Mouse (Mus musculus) liver, embryonic 12.5 days (tissue): ENCODE measurements around the gene Wasf2. TPM values are rescaled to one million over a fixed set of nuclear protein-coding genes. Genes with fewer than 3 reads are reported as not detected.

Experiments
- ATAC-seq: fragments of 200-750 bp; cut with Nextera tagmentation; 2 replicates; pipeline ENCODE4 v1.8.0; 2017; ENCODE audit warnings: moderate number of reproducible peaks, mild to moderate bottlenecking, moderate library complexity
- H3K27ac ChIP-seq: fragments of 300-500 bp; sonication (generic); 2 replicates; pipeline ENCODE4 v1.5.1; 2016; ENCODE audit warnings: mild to moderate bottlenecking
- H3K27me3 ChIP-seq: fragments of 300-500 bp; sonication (generic); replicated peaks from 2 replicates; pipeline ENCODE4 v1.6.1; 2016; ENCODE audit warnings: mild to moderate bottlenecking, moderate library complexity
- H3K36me3 ChIP-seq: fragments of 300-500 bp; sonication (generic); 2 replicates; pipeline ENCODE4 v1.6.1; 2016; ENCODE audit warnings: mild to moderate bottlenecking, moderate library complexity
- H3K4me1 ChIP-seq: fragments of 300-500 bp; sonication (generic); 2 replicates; pipeline ENCODE4 v1.6.1; 2016
- H3K4me2 ChIP-seq: fragments of 300-500 bp; sonication (generic); 2 replicates; pipeline ENCODE4 v1.6.1; 2016; ENCODE audit warnings: mild to moderate bottlenecking, moderate library complexity
- H3K4me3 ChIP-seq: fragments of 300-500 bp; sonication (generic); 2 replicates; pipeline ENCODE4 v1.5.1; 2016; ENCODE audit warnings: mild to moderate bottlenecking, moderate library complexity
- H3K9ac ChIP-seq: fragments of 300-500 bp; sonication (generic); 2 replicates; pipeline ENCODE4 v1.6.1; 2016; ENCODE audit warnings: mild to moderate bottlenecking, moderate library complexity
- H3K9me3 ChIP-seq: fragments of 300-500 bp; sonication (generic); replicated peaks from 2 replicates; pipeline ENCODE4 v1.6.1; 2016; ENCODE audit warnings: mild to moderate bottlenecking, moderate library complexity
- WGBS: fragments of 180-500 bp; shearing (Covaris S2); methylation state at CpG from one replicate; pipeline ENCODE4 v1.1.7; 2016; ENCODE audit not compliant: insufficient replicate concordance; 5-methylcytosine and 5-hydroxymethylcytosine counted together
- polyA plus RNA-seq: library from polyadenylated mRNA; unstranded; fragments of >200 nt; fragmentation: Nextera tagmentation; extraction: Ambion mirVana; gene quantifications from 2 replicates; pipeline ENCODE4 v1.2.1, GENCODE M21; 2016

Gene Wasf2
- polyA plus RNA-seq, 1 experiment from 2014 or later: 35.9 TPM

DNA sequence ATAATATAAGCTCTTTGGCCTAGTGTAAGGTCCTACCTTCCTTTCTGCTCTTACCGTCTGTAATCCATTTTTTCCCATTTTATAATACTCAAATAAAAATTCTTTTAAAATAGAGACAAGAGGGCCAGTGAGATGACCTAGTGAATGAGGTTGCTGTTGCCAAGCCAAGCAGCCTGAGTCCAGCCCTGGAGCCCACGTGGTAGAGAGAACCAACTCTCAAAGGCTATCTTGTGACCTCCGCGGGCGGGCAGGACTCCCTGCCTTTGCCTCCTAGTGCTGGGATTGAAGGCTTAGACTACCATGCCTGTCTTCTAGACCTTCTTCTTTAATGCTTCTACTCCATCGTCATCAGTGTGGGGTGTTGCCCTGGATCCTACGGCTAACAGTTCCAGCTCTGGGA lies 49.0 kb downstream of the Wasf2 start:
- H3K9me3 ChIP-seq: no peaks in the 10 kb centered on the region
- no peak for ATAC-seq
- H3K36me3 ChIP-seq: peaks cover 67% of the 10 kb centered on the region
- H3K27ac ChIP-seq: peak overlapping the region; percentile 81; the same call in 1 of the 2 replicates
- H3K4me1 ChIP-seq: peaks cover 59% of the 10 kb centered on the region
- no peaks in the 10 kb centered on the region for H3K27me3 ChIP-seq
- peak overlapping the region; percentile 44; the same call in 1 of the 2 replicates for H3K9ac ChIP-seq
- H3K4me2 ChIP-seq: no peak overlapping the region
- 87% methylated on average over 7 of the region's 7 CpGs for WGBS
- no peak overlapping the region for H3K4me3 ChIP-seq

GRCm38 (mm10) chr4:133182439-133183033 lies 52.2 kb downstream of the Wasf2 start:
- Histone ChIP-seq H3K36me3 (peaks cover 82% of the 10 kb centered on the region), H3K27me3 (no peaks in the 10 kb centered on the region), H3K27ac (no peak overlapping the region), H3K4me3 (no peak overlapping the region), H3K9me3 (no peaks in the 10 kb centered on the region), H3K4me1 (peaks cover 29% of the 10 kb centered on the region), H3K4me2 (no peak overlapping the region), H3K9ac (no peak overlapping the region)
- WGBS: 83% methylated on average over 8 of the region's 8 CpGs
- no peak for ATAC-seq

DNA sequence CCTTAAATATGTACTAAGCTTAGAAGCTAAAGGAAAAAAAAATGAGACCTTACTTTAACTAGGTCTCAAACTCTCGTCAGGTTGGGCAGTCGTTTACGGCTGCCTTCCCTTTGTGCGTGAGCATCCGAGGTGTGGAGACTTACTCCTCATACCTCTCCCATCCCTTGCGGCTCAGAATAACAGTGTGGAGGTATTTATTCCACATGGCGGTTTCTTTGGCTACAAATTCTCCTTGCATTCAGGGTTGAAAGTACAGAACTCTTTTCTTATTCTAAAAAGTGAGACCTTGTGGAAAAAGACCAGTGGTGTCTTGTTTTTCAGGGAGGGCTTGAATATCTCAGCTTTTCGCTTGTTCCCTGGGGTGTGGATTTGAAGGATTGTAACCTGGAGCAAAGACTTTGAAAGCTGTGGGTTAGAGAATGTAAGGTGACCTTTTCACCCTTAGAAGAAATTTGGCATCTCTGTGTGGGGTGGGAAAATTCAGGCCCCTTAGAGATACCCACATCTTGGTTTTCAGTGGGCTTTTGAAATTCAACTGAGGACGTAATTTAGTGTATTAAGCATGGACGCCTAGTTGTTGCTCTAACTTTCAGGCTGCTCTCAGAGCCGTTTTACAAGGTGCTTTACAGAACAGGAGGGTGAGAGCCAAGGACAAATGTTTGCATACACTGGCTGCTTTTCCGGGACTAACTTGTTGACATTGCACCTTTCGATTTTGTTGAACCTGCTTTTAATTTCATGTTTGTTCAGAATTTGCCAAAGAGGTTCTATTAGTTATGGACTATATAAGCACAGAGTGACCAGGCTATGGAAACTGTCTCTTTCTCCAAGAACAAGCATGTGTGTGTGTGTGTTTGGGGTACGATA lies 54.0 kb downstream of the Wasf2 start:
- 80% methylated on average over 14 of the region's 14 CpGs for WGBS
- Histone ChIP-seq H3K4me3 (no peak overlapping the region), H3K9me3 (no peaks in the 10 kb centered on the region), H3K27ac (peak overlapping the region; percentile 23; the same call in 1 of the 2 replicates), H3K9ac (no peak overlapping the region), H3K4me2 (no peak overlapping the region), H3K4me1 (peaks cover 12% of the 10 kb centered on the region; the same call in 1 of the 2 replicates), H3K27me3 (no peaks in the 10 kb centered on the region), H3K36me3 (peaks cover 84% of the 10 kb centered on the region)
- ATAC-seq: no peak

DNA sequence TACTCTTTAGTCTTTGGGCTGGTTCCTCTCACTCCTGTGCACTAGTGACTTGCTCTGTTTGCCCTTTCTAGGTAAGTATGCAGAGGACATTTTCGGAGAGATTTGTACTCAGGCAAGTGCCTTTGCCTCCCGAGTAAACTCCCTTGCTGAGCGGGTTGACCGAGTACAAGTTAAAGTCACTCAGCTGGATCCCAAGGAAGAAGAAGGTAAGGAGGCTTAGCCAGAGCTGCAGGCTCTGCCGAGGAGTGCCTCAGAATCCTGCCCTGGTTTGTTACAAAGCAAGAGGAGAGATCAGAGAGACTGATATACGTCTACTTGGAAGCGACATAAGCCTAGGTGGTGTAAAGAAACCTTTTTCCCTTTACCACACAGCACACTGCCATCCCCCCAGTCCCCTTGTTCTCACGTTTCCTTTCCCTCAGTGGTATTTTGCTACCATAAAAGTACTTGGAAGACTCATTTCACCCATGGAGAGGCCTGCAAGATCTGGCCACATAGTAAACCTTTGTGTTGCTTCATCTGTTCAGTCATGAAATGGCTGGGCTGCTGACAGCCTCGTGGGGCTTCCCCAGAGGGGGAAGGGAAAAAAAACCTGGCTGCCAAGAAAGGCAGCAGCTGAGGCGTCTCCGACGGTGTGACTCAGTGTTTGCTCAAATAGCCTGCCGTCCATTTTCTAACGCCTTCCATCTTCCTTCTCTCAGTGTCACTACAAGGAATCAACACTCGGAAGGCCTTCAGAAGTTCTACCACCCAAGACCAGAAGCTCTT lies 54.8 kb downstream of the Wasf2 start:
- no peak overlapping the region for H3K9ac ChIP-seq
- no peaks in the 10 kb centered on the region for H3K9me3 ChIP-seq
- H3K27me3 ChIP-seq: no peaks in the 10 kb centered on the region
- H3K4me2 ChIP-seq: no peak overlapping the region
- ATAC-seq: no peak
- peak overlapping the region; percentile 23; the same call in 1 of the 2 replicates for H3K27ac ChIP-seq
- peaks cover 10% of the 10 kb centered on the region; the same call in 1 of the 2 replicates for H3K4me1 ChIP-seq
- H3K36me3 ChIP-seq: peaks cover 85% of the 10 kb centered on the region
- H3K4me3 ChIP-seq: no peak overlapping the region
- WGBS: 74% methylated on average over 15 of the region's 15 CpGs

DNA sequence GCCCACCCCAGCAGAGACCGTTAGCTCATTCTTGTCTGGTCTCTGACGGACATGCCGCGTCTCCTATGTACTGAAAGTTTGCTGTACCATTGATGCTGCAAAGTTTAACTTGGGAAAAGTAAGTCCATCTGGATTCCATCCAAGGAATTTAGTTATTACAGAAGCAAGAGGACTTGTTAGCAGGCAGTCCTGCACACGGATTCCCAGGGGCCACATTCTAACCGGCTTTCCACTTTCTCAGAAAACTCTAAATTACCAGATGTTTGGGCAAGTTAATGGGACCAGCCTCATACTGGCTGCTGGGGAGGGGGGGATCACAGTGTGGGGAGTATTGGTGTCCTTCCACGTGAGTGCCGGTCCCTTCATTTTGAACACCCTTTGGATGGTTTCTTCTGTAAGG lies 55.6 kb downstream of the Wasf2 start:
- peaks cover 10% of the 10 kb centered on the region; the same call in 1 of the 2 replicates for H3K4me1 ChIP-seq
- H3K27me3 ChIP-seq: no peaks in the 10 kb centered on the region
- no peak for ATAC-seq
- H3K4me2 ChIP-seq: no peak overlapping the region
- no peaks in the 10 kb centered on the region for H3K9me3 ChIP-seq
- 87% methylated on average over 8 of the region's 8 CpGs for WGBS
- H3K36me3 ChIP-seq: peaks cover 86% of the 10 kb centered on the region
- H3K27ac ChIP-seq: no peak overlapping the region
- H3K4me3 ChIP-seq: no peak overlapping the region
- no peak overlapping the region for H3K9ac ChIP-seq

- H3K4me2 ChIP-seq: no peak overlapping the region
- no peak overlapping the region for H3K27ac ChIP-seq
- H3K9ac ChIP-seq: no peak overlapping the region
- no peaks in the 10 kb centered on the region for H3K27me3 ChIP-seq
- no peaks in the 10 kb centered on the region for H3K9me3 ChIP-seq
- 81% methylated on average over 5 of the region's 5 CpGs for WGBS
- no peak overlapping the region for H3K4me3 ChIP-seq
- H3K36me3 ChIP-seq: peaks cover 86% of the 10 kb centered on the region
- ATAC-seq: no peak
- peaks cover 10% of the 10 kb centered on the region; the same call in 1 of the 2 replicates for H3K4me1 ChIP-seq
Measured at GRCm38 (mm10) chr4:133186856-133187255, 56.6 kb downstream of the Wasf2 start.

GRCm38 (mm10) chr4:133189396-133189795 lies 59.1 kb downstream of the Wasf2 start:
- Histone ChIP-seq H3K36me3 (peaks cover 98% of the 10 kb centered on the region), H3K27ac (no peak overlapping the region), H3K9ac (no peak overlapping the region), H3K9me3 (no peaks in the 10 kb centered on the region), H3K4me3 (no peak overlapping the region), H3K4me1 (0 out of 2 replicates have a peak, but pooled peaks cover under 1% of the 10 kb centered on the region), H3K27me3 (no peaks in the 10 kb centered on the region), H3K4me2 (no peak overlapping the region)
- 75% methylated on average over 10 of the region's 10 CpGs for WGBS
- no peak for ATAC-seq

GRCm38 (mm10) chr4:133194482-133194881 lies 64.2 kb downstream of the Wasf2 start:
- Histone ChIP-seq H3K4me3 (no peak overlapping the region), H3K4me2 (no peak overlapping the region), H3K4me1 (peaks cover 20% of the 10 kb centered on the region), H3K27ac (no peak overlapping the region), H3K9ac (no peak overlapping the region), H3K36me3 (peaks cover 83% of the 10 kb centered on the region), H3K9me3 (no peaks in the 10 kb centered on the region), H3K27me3 (no peaks in the 10 kb centered on the region)
- no peak for ATAC-seq
- WGBS: 92% methylated on average over 9 of the region's 11 CpGs

GRCm38 (mm10) chr4:133195014-133195413 lies 64.7 kb downstream of the Wasf2 start:
- Histone ChIP-seq H3K9me3 (no peaks in the 10 kb centered on the region), H3K36me3 (peaks cover 78% of the 10 kb centered on the region), H3K4me1 (peaks cover 23% of the 10 kb centered on the region), H3K4me3 (no peak overlapping the region), H3K4me2 (no peak overlapping the region), H3K27ac (no peak overlapping the region), H3K27me3 (no peaks in the 10 kb centered on the region), H3K9ac (no peak overlapping the region)
- WGBS: 64% methylated on average over 4 of the region's 4 CpGs
- no peak for ATAC-seq

DNA sequence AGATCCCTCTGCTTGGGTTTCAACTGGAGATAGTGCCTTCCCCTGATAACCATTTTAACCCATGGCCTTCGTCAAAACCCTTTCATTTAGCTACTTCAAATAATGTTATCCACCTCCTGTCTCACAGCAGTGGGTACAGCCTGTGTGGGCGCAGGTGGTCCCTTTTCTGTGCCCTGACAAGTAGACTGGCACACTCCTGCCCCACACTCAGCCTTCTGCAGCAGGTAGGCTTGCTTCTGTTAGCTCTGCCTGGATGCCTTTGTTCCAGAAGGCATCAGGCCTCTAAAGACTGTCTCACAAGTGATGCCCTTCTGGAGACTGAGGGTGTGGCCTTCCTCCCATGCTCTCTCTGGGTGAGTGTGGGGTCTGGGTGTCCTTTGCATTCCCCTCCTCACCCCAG lies 65.8 kb downstream of the Wasf2 start:
- Histone ChIP-seq H3K27me3 (no peaks in the 10 kb centered on the region), H3K4me3 (no peak overlapping the region), H3K4me2 (no peak overlapping the region), H3K9ac (no peak overlapping the region), H3K36me3 (peaks cover 67% of the 10 kb centered on the region), H3K4me1 (peaks cover 34% of the 10 kb centered on the region), H3K9me3 (no peaks in the 10 kb centered on the region), H3K27ac (no peak overlapping the region)
- no peak for ATAC-seq
- WGBS: 62% methylated on average over 2 of the region's 2 CpGs

DNA sequence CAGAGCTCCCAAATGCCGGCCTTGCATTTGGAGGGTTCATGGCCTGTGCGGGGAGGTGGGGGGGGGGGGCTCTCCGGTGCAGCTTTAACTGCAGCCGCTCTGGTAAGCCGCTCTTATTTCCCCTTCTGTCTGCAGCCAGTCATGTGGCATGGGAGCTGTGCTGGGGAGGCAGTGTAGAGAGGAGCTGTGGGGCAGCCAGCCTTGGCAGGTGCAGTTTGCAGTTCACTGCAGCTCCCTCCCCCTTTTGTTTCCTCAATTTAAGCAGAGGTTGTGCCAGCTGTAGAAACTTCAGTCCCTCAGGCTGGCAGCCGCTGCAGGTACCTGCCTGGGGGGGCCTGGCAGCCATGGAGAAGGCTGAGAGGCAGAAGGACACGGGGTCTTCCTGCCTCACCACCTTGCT lies 66.5 kb downstream of the Wasf2 start:
- no peak overlapping the region for H3K9ac ChIP-seq
- peaks cover 60% of the 10 kb centered on the region for H3K36me3 ChIP-seq
- no peak for ATAC-seq
- no peak overlapping the region for H3K27ac ChIP-seq
- H3K4me2 ChIP-seq: no peak overlapping the region
- H3K27me3 ChIP-seq: no peaks in the 10 kb centered on the region
- 72% methylated on average over 7 of the region's 7 CpGs for WGBS
- H3K9me3 ChIP-seq: no peaks in the 10 kb centered on the region
- peaks cover 42% of the 10 kb centered on the region for H3K4me1 ChIP-seq
- H3K4me3 ChIP-seq: no peak overlapping the region

DNA sequence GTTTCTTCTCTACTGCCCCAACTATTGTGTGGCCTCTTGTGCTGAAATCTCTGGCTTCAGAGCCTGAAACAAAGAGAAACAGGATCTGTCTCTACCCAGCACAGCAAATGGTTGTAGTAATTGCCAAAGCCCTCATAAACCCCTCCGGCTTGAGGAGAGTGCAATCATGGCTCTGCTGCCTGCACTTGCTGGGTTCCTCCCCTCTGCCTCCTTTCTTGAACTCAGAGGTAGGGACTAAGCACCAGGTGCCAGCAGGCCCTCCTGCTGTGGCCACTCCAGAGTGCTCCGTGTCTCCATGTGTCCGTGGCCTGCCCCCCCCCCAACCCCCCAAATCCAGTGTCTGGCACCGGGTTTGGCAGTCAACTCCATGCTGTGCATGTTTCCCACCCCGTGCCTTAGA lies 67.0 kb downstream of the Wasf2 start:
- Histone ChIP-seq H3K27me3 (no peaks in the 10 kb centered on the region), H3K4me1 (peaks cover 42% of the 10 kb centered on the region), H3K4me2 (no peak overlapping the region), H3K9ac (no peak overlapping the region), H3K36me3 (peaks cover 55% of the 10 kb centered on the region), H3K4me3 (no peak overlapping the region), H3K9me3 (no peaks in the 10 kb centered on the region), H3K27ac (no peak overlapping the region)
- ATAC-seq: no peak
- 79% methylated on average over 5 of the region's 5 CpGs for WGBS
